Mouse (Mus musculus): ENCODE data around the gene Zfyve28.

- TF ChIP-seq CTCF (IDR thresholded peaks at IDR 0.05; ENCODE audit: borderline replicate concordance, extremely low read depth, insufficient read depth, insufficient read length), result no peak
- TF ChIP-seq POLR2A (IDR thresholded peaks at IDR 0.05; ENCODE audit: borderline replicate concordance, extremely low read depth, insufficient read depth, insufficient read length, poor library complexity, severe bottlenecking), result no peak
Measured at GRCm38 (mm10) chr5:34266065-34266464, 22.2 kb downstream of the Zfyve28 start.
